Mouse (Mus musculus) embryonic facial prominence, embryonic 11.5 days (tissue): ENCODE results near the gene Slc30a7. TPM values are rescaled to one million over a fixed set of nuclear protein-coding genes. Genes with fewer than 3 reads are reported as not detected.

Source experiments
- microRNA-seq: library from miRNA; unstranded; fragments of <30 nt; microRNA quantifications from one replicate; pipeline ENCODE4, GENCODE M21; 2016; ENCODE audit warnings: borderline number of aligned reads
- polyA plus RNA-seq: library from polyadenylated mRNA; unstranded; fragments of >200 nt; fragmentation: Nextera tagmentation; extraction: Ambion mirVana; gene quantifications from 2 replicates; pipeline ENCODE4 v1.2.1, GENCODE M21; 2014

Gene Slc30a7
- polyA plus RNA-seq, 1 experiment from 2014 or later, result 35.8 TPM

Small RNAs within 50 kb of the gene (microRNA-seq; reads per million reads assigned to microRNA genes)
- gene Mir669n, result not detected

Other genes starting within 250 kb of the Slc30a7 start
- gene Dph5, start 119.6 kb downstream of the Slc30a7 start, polyA plus RNA-seq, result 23.5 and 26.6 TPM in 2 replicates
- 24.0 and 24.5 TPM in 2 replicates for gene Extl2, start 56 bp upstream of the Slc30a7 start, polyA plus RNA-seq
- 69.3 and 75.4 TPM in 2 replicates for gene Vcam1, start 122.3 kb upstream of the Slc30a7 start, polyA plus RNA-seq
- gene Gpr88, start 246.1 kb upstream of the Slc30a7 start, polyA plus RNA-seq, result 0.20 and 0.56 TPM in 2 replicates